Mouse (Mus musculus) central nervous system, embryonic 18 days (tissue): Measurements from ENCODE around the gene Rab34. TPM values are rescaled to one million over a fixed set of nuclear protein-coding genes. Genes with fewer than 3 reads are reported as not detected.

ENCODE experiments used
- polyA plus RNA-seq: library from polyadenylated mRNA; depleted of rRNA; stranded (reverse); fragments of >200 nt; gene quantifications from 2 replicates; pipeline ENCODE4 v1.2.3, GENCODE M21; 2012; rRNA removed

The Rab34 gene
- polyA plus RNA-seq: 96.9 and 97.7 TPM in 2 replicates

GRCm38 (mm10) chr11:78188331-78189233, at the start of gene Rab34:
Rab34 (plus strand) TSS chr11:78188430.

GRCm38 (mm10) chr11:78164924-78165760, 23.1 kb upstream of the Rab34 start, which contains the start of gene Traf4:
Traf4 (minus strand) TSS chr11:78165589.

GRCm38 (mm10) chr11:78176402-78176862, 11.8 kb upstream of the Rab34 start, which contains the start of the genes Nek8 and Tlcd1:
Nek8 (minus strand) TSS chr11:78176675.
Tlcd1 (plus strand) TSS chr11:78176711.

GRCm38 (mm10) chr11:78182961-78183844, 5.0 kb upstream of the Rab34 start, which contains the start of gene Rpl23a:
Rpl23a (minus strand) TSS chr11:78183584.

GRCm38 (mm10) chr11:78193113-78193512, 4.9 kb downstream of the Rab34 start, which contains the start of gene Proca1:
Proca1 (plus strand) TSS chr11:78193392.

Other genes starting within 250 kb of the Rab34 start
- 48.9 and 50.9 TPM in 2 replicates for gene Phf12, start 205.7 kb upstream of the Rab34 start, polyA plus RNA-seq
- 33.6 and 35.9 TPM in 2 replicates for gene Dhrs13, start 156.2 kb upstream of the Rab34 start, polyA plus RNA-seq
- 123 TPM in 2 replicates for gene Flot2, start 150.5 kb upstream of the Rab34 start, polyA plus RNA-seq
- 29.6 and 30.0 TPM in 2 replicates for gene Eral1, start 108.0 kb upstream of the Rab34 start, polyA plus RNA-seq
- 13.8 and 15.8 TPM in 2 replicates for gene Fam222b, start 93.8 kb upstream of the Rab34 start, polyA plus RNA-seq
- gene Traf4, start 22.8 kb upstream of the Rab34 start, polyA plus RNA-seq: 141 and 143 TPM in 2 replicates
- gene Nek8, start 11.8 kb upstream of the Rab34 start, polyA plus RNA-seq: 9.7 and 10.5 TPM in 2 replicates
- gene Tlcd1, start 11.7 kb upstream of the Rab34 start, polyA plus RNA-seq: 25.7 and 26.5 TPM in 2 replicates
- gene Rpl23a, start 4.8 kb upstream of the Rab34 start, polyA plus RNA-seq: 2,315 and 2,382 TPM in 2 replicates
- 1.9 and 2.1 TPM in 2 replicates for gene Proca1, start 5.0 kb downstream of the Rab34 start, polyA plus RNA-seq
- 126 and 141 TPM in 2 replicates for gene Sdf2, start 57.3 kb downstream of the Rab34 start, polyA plus RNA-seq
- 18.7 and 22.1 TPM in 2 replicates for gene Supt6, start 57.6 kb downstream of the Rab34 start, polyA plus RNA-seq
- gene 2610507B11Rik, start 73.3 kb downstream of the Rab34 start, polyA plus RNA-seq: 57.1 and 65.9 TPM in 2 replicates
- gene BC030499, start 102.4 kb downstream of the Rab34 start, polyA plus RNA-seq: 0.26 and 0.44 TPM in 2 replicates
- 12.0 and 13.5 TPM in 2 replicates for gene Spag5, start 113.1 kb downstream of the Rab34 start, polyA plus RNA-seq
- gene Aldoc, start 134.5 kb downstream of the Rab34 start, polyA plus RNA-seq: 166 and 179 TPM in 2 replicates
- gene Pigs, start 140.0 kb downstream of the Rab34 start, polyA plus RNA-seq: 56.9 and 57.1 TPM in 2 replicates
- 138 and 147 TPM in 2 replicates for gene Unc119, start 155.1 kb downstream of the Rab34 start, polyA plus RNA-seq
- not detected in 2 replicates for gene Foxn1, start 198.1 kb downstream of the Rab34 start, polyA plus RNA-seq
- gene Slc13a2, start 233.8 kb downstream of the Rab34 start, polyA plus RNA-seq: not detected in 2 replicates